20 mouse cellular contexts compared by ENCODE assay signal in genomic region chr5:90843891-90844290, GRCm38 (mm10). TPM values are rescaled to one million over a fixed set of nuclear protein-coding genes. Genes with fewer than 3 reads are reported as not detected.
"Had no signal": no experiment of that assay in that cellular context is flagged by ENCODE, and none has a peak within 500 bp of the region (broad histone marks: within the 10 kb centered on the region; RNA-seq: fewer than 3 reads in every experiment).

No protein-coding gene starts in this region.

- H3K27me3 ChIP-seq: hindbrain, embryonic 15.5 days; limb, embryonic 13.5 days; midbrain, embryonic 12.5 days; neural tube, embryonic 13.5 days; stomach, embryonic 15.5 days had no signal

- H3K36me3 ChIP-seq: hindbrain, embryonic 15.5 days; limb, embryonic 13.5 days; midbrain, embryonic 12.5 days; neural tube, embryonic 13.5 days; stomach, embryonic 15.5 days had no signal

- H3K27ac ChIP-seq: hindbrain, embryonic 15.5 days; limb, embryonic 13.5 days; liver, embryonic 14.5 days; midbrain, embryonic 12.5 days; neural tube, embryonic 13.5 days; stomach, embryonic 15.5 days had no signal

- DNase-seq: layer of hippocampus, adult 9-11 months; layer of hippocampus, postnatal 36 days; left cerebral cortex, postnatal 4 days; lung, embryonic 14.5 days; retina, postnatal 1 day; right cerebral cortex, postnatal 4 days; spleen, adult 18-20 months; thymus, adult 2 months; thymus, postnatal 25 days had no signal

- H3K4me2 ChIP-seq: hindbrain, embryonic 15.5 days; limb, embryonic 13.5 days; lung, embryonic 14.5 days; midbrain, embryonic 12.5 days; neural tube, embryonic 13.5 days; stomach, embryonic 15.5 days had no signal

- H3K4me3 ChIP-seq: hindbrain, embryonic 15.5 days; limb, embryonic 13.5 days; midbrain, embryonic 12.5 days; neural tube, embryonic 13.5 days; stomach, embryonic 15.5 days had no signal

- H3K9me3 ChIP-seq: hindbrain, embryonic 15.5 days; limb, embryonic 13.5 days; midbrain, embryonic 12.5 days; neural tube, embryonic 13.5 days; stomach, embryonic 15.5 days had no signal

- H3K4me1 ChIP-seq: hindbrain, embryonic 15.5 days; limb, embryonic 13.5 days; midbrain, embryonic 12.5 days; neural tube, embryonic 13.5 days; stomach, embryonic 15.5 days had no signal

- ATAC-seq: inflammation-experienced regulatory T-cells, adult 6 months; intestine, postnatal 0 days; midbrain, embryonic 16.5 days had no signal

- H3K9ac ChIP-seq: hindbrain, embryonic 15.5 days; limb, embryonic 13.5 days; liver, embryonic 14.5 days; lung, embryonic 14.5 days; midbrain, embryonic 12.5 days; neural tube, embryonic 13.5 days; stomach, embryonic 15.5 days had no signal

RNA-seq across cellular contexts. Expression of gene Cxcl1, which starts 47.1 kb away (rescaled TPM):
- polyA plus RNA-seq: inflammation-experienced regulatory T-cells, adult 6 months; midbrain, embryonic 12.5 days; midbrain, embryonic 16.5 days; neural tube, embryonic 13.5 days had no signal

RNA-seq across cellular contexts. Expression of gene Cxcl15, which starts 49.6 kb away (rescaled TPM):
- polyA plus RNA-seq: hindbrain, embryonic 15.5 days; inflammation-experienced regulatory T-cells, adult 6 months; liver, adult 2 months; liver, embryonic 14.5 days; midbrain, embryonic 12.5 days; midbrain, embryonic 16.5 days; neural tube, embryonic 13.5 days; testis, adult 2 months had no signal

RNA-seq across cellular contexts. Expression of gene Cxcl3, which starts 58.0 kb away (rescaled TPM):
- polyA plus RNA-seq: intestine, postnatal 0 days; liver, adult 2 months; midbrain, embryonic 12.5 days; midbrain, embryonic 16.5 days; neural tube, embryonic 13.5 days; stomach, embryonic 15.5 days; testis, adult 2 months had no signal

RNA-seq across cellular contexts. Expression of gene Cxcl2, which starts 59.8 kb away (rescaled TPM):
- polyA plus RNA-seq: hindbrain, embryonic 15.5 days; lung, embryonic 14.5 days; midbrain, embryonic 12.5 days; neural tube, embryonic 13.5 days; stomach, embryonic 15.5 days; testis, adult 2 months had no signal
